Mouse (Mus musculus) pancreas, adult 10 weeks (tissue): Measurements from ENCODE around the gene Trp53bp2. TPM values are rescaled to one million over a fixed set of nuclear protein-coding genes. Genes with fewer than 3 reads are reported as not detected.

Experiments
- polyA plus RNA-seq: library from polyadenylated mRNA; stranded (reverse); fragments of 350-450 nt; fragmentation: Illumina TruSeq; extraction: RNeasy Lipid Tissue Mini Kit (QIAGEN cat#74804); gene quantifications from one replicate; pipeline ENCODE4 v1.2.3, GENCODE M21; 2015; ENCODE audit warnings: low read depth, low replicate concordance; ENCODE audit not compliant: insufficient read depth

Trp53bp2 gene
- polyA plus RNA-seq, result 4.2 TPM

DNA sequence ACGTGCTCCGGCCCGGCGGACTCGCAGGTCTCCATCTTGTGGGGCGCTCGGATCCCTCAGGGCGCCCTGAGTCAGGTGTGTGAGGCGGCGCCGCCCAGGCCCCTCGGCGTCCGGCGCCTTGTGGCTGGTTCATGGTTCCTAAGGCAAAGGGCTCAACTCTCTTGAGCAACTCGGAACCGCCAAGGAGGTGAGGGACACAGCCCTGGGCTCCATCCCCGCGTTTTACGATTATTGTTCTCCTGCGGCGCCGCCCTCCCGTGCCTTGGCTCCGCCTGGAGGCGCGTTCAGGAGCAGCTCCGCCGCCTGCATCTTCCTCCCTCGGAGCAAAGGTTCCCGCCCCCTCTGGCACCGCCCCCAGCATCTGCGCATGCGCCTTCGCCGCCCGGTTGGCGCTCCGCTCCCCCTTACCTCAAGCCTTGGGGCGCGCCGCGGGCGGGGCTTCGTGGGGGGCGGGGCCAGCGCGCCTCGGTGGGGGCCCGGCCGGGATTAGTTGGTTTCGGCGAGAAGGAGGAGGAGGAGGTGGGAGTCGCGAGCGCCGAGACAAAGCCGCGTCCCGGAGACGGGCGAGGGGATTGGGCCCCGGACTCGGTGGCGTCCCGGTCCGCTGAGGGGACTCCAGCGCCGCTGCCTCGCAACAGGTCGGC, at the start of gene Trp53bp2:
Trp53bp2 (plus strand) TSS at position 489 of the 644 bp plus-strand sequence.

Other genes with a start within 250 kb of the Trp53bp2 start
- not detected for gene Vmn1r1, start 244.7 kb upstream of the Trp53bp2 start, polyA plus RNA-seq
- 38.6 TPM for gene Degs1, start 126.4 kb upstream of the Trp53bp2 start, polyA plus RNA-seq
- 3.6 TPM for gene Fbxo28, start 67.5 kb upstream of the Trp53bp2 start, polyA plus RNA-seq
- gene Capn2, start 108.4 kb downstream of the Trp53bp2 start, polyA plus RNA-seq, result 19.9 TPM
- not detected for gene Capn8, start 155.8 kb downstream of the Trp53bp2 start, polyA plus RNA-seq